Mouse (Mus musculus) olfactory bulb, adult 2 months (tissue): Measurements from ENCODE around the gene Cs. TPM values are rescaled to one million over a fixed set of nuclear protein-coding genes. Genes with fewer than 3 reads are reported as not detected.

Source experiments
- H3K27ac ChIP-seq: fragments of 200-500 bp; 2 replicates; pipeline ENCODE4 v1.5.1; 2012; ENCODE audit warnings: low read depth, low read length; ENCODE audit not compliant: insufficient read depth
- H3K4me1 ChIP-seq: fragments of 200-500 bp; 2 replicates; pipeline ENCODE4 v1.6.1; 2012; ENCODE audit warnings: low read length; ENCODE audit not compliant: control insufficient read depth, insufficient read depth
- H3K4me3 ChIP-seq: fragments of 200-500 bp; 2 replicates; pipeline ENCODE4 v1.5.1; 2012; ENCODE audit warnings: mild to moderate bottlenecking, low read depth, low read length, moderate library complexity; ENCODE audit not compliant: insufficient read depth
- CTCF ChIP-seq: fragments of 200-500 bp; IDR thresholded peaks from 2 replicates; pipeline ENCODE4 v1.5.1; 2012; ENCODE audit warnings: low read depth, mild to moderate bottlenecking, low read length, moderate library complexity; ENCODE audit not compliant: insufficient read depth
- POLR2A ChIP-seq: fragments of 200-500 bp; IDR thresholded peaks from 2 replicates; pipeline ENCODE4 v1.6.1; 2012; ENCODE audit warnings: mild to moderate bottlenecking, low read depth, low read length, moderate library complexity; ENCODE audit not compliant: insufficient read depth
- WGBS: fragments of 180-500 bp; shearing (Covaris S2); methylation state at CpG from one replicate; pipeline ENCODE4 v1.1.7; 2018; 5-methylcytosine and 5-hydroxymethylcytosine counted together
- polyA plus RNA-seq: library from polyadenylated mRNA; stranded (reverse); fragments of >200 nt; gene quantifications from 2 replicates; pipeline ENCODE4 v1.2.4, GENCODE M21; 2012; ENCODE audit warnings: low replicate concordance; ENCODE audit not compliant: missing spikeins, insufficient read depth, insufficient read length

The Cs gene
- polyA plus RNA-seq, 1 experiment: not detected

DNA sequence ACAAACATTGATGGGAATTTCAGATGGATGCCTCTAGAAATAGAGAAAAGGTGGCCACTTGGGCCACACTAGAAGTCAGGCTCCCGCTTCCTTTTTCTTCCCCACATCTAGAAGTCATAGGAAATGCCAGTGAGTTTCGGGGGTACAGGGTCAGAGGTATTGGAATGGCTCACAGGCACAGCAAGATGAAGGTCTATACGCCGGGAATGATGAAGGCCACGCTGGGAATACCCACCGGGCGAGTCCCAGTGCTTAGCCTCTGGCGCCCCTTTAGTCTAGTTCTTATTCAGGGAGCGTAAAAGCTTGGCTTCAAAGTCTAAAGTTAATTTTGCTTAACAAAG lies 34.8 kb upstream of the Cs start:
- peak overlapping the region; percentile 96 for H3K27ac ChIP-seq
- H3K4me1 ChIP-seq: peaks cover 9% of the 10 kb centered on the region
- under 1% methylated on average over 9 of the region's 9 CpGs for WGBS
- TF ChIP-seq CTCF (no peak), POLR2A (no peak)
- H3K4me3 ChIP-seq: peak overlapping the region; percentile 76

- peak within 1 kb of the TSS; percentile 98 for H3K27ac ChIP-seq
- TF ChIP-seq POLR2A: peak; percentile 46
- TF ChIP-seq CTCF: no peak
- WGBS: under 1% methylated on average over 37 of the region's 37 CpGs
- peaks cover 9% of the 10 kb centered on the region for H3K4me1 ChIP-seq
- H3K4me3 ChIP-seq: peak within 1 kb of the TSS; percentile 76
Observed at GRCm38 (mm10) chr10:128303126-128304021, 34.2 kb upstream of the Cs start, which contains the start of gene Pan2. Gene Pan2, plus strand, starts transcription at chr10:128303335.

DNA sequence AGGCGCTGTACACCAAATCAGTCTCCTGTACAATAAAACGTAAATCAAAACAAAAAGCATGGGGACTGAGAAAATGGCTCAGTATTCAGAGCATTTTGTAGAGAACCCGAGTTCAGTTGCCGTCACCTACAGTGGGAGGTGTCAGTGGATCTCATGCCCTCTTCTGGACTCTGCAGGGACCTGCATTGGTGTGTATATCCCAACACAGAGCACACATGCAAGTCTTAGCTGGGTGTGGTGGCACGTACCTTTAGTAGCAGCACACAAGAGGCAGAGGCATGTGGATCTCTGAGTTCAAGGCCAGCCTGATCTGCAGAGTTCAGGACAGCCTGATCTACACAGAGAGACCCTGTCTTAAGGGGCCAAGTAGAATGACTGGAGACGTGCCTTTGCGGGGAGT lies 27.9 kb upstream of the Cs start:
- Histone ChIP-seq H3K27ac (no peak overlapping the region), H3K4me1 (peaks cover 4% of the 10 kb centered on the region; the same call in 1 of the 2 replicates), H3K4me3 (no peak overlapping the region)
- WGBS: 88% methylated on average over 7 of the region's 7 CpGs
- TF ChIP-seq CTCF (no peak), POLR2A (no peak)

- Histone ChIP-seq H3K27ac (no peak overlapping the region), H3K4me1 (peaks cover 4% of the 10 kb centered on the region; the same call in 1 of the 2 replicates), H3K4me3 (no peak overlapping the region)
- WGBS: 28% methylated on average over 11 of the region's 11 CpGs
- TF ChIP-seq POLR2A: no peak
Observed at GRCm38 (mm10) chr10:128310177-128310576, 27.4 kb upstream of the Cs start.

GRCm38 (mm10) chr10:128310902-128311301 lies 26.6 kb upstream of the Cs start:
- TF ChIP-seq POLR2A (no peak), CTCF (no peak)
- Histone ChIP-seq H3K4me3 (no peak overlapping the region), H3K4me1 (peaks cover 4% of the 10 kb centered on the region; the same call in 1 of the 2 replicates), H3K27ac (no peak overlapping the region)
- 71% methylated on average over 4 of the region's 4 CpGs for WGBS

- no peak for TF ChIP-seq CTCF
- no peak for TF ChIP-seq POLR2A
- 95% methylated on average over 8 of the region's 8 CpGs for WGBS
Observed at GRCm38 (mm10) chr10:128315578-128315977, 22.0 kb upstream of the Cs start.

DNA sequence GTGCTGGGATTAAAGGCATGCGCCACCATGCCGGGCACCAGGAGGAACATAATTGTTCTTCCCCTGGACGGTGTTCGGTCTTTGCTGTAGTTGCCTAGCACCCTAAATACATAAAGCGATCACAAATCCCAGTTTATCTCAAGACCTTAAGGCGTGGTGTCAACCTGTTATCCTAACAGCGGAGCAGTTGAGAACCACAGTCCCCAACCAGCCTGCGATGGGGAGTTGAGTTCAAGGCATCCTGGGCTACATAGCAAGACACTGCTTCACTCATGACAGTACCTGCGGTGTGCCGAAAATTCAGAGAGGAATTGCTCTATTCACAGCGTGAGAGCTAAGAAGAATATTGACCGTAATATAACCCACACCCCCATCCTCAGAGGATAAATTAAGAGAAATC lies 15.9 kb upstream of the Cs start:
- H3K4me1 ChIP-seq: peaks cover 14% of the 10 kb centered on the region
- no peak overlapping the region for H3K27ac ChIP-seq
- TF ChIP-seq CTCF (no peak), POLR2A (no peak)
- no peak overlapping the region; the same call in 1 of the 2 replicates for H3K4me3 ChIP-seq
- WGBS: 55% methylated on average over 12 of the region's 12 CpGs

More at GRCm38 (mm10) chr10:128315578-128315977, 22.0 kb upstream of the Cs start:
- Histone ChIP-seq H3K4me1 (no peaks in the 10 kb centered on the region), H3K27ac (no peak overlapping the region), H3K4me3 (no peak overlapping the region)

GRCm38 (mm10) chr10:128322141-128323108 lies 15.1 kb upstream of the Cs start, which contains the start of gene Cnpy2:
Gene Cnpy2, plus strand, starts transcription at chr10:128322459.
- Histone ChIP-seq H3K4me3 (peak within 1 kb of the TSS; percentile 77), H3K27ac (peak within 1 kb of the TSS; percentile 99), H3K4me1 (peaks cover 15% of the 10 kb centered on the region)
- under 1% methylated on average over 40 of the region's 40 CpGs for WGBS
- TF ChIP-seq CTCF: no peak
- peak; percentile 59; the same call in 1 of the 2 replicates for TF ChIP-seq POLR2A
